Mouse (Mus musculus): ENCODE results near the gene Scel. TPM values are rescaled to one million over a fixed set of nuclear protein-coding genes. Genes with fewer than 3 reads are reported as not detected.

Scel gene
- polyA plus RNA-seq, 1 experiment from 2014 or later = 0.14 TPM

- Histone ChIP-seq H3K4me2 (no peak overlapping the region), H3K27me3 (no peaks in the 10 kb centered on the region), H3K9me3 (replicated peaks) (no peaks in the 10 kb centered on the region), H3K27ac (no peak overlapping the region), H3K9ac (no peak overlapping the region), H3K4me1 (replicated peaks) (no peaks in the 10 kb centered on the region), H3K4me3 (replicated peaks) (no peak overlapping the region), H3K36me3 (no peaks in the 10 kb centered on the region)
- no peak for ATAC-seq (ENCODE audit: low read depth)
- no peak for DNase-seq
These were observed 63.9 kb downstream of the Scel start for GRCm38 (mm10) chr14:103577011-103577410.

DNA sequence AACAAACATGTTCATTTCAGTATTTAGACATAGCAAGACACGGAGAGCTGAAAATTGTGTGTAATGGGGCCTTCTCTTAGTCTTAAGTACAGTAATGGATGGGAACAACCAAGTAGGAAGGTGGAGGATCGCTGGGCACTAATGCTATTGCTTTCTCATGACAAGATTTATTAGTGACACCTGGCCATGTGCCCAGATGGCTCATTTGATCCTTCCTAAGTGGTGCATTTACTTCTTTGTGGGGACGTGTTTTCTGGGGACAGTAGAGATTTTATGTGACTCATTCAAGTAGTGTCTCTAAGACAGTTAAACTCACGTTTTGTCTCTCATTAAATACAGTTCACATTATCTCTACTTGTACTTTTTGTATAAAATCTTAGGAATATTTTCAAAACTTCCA lies 73.5 kb downstream of the Scel start:
- Histone ChIP-seq H3K4me2 (no peak overlapping the region), H3K9ac (no peak overlapping the region), H3K4me3 (replicated peaks) (no peak overlapping the region), H3K9me3 (replicated peaks) (no peaks in the 10 kb centered on the region), H3K27ac (no peak overlapping the region), H3K4me1 (replicated peaks) (no peaks in the 10 kb centered on the region), H3K27me3 (no peaks in the 10 kb centered on the region), H3K36me3 (no peaks in the 10 kb centered on the region)
- ATAC-seq (ENCODE audit: low read depth) (no peak), DNase-seq (no peak)
- 59% methylated on average over 4 of the region's 4 CpGs for WGBS (ENCODE audit: insufficient replicate concordance)

DNA sequence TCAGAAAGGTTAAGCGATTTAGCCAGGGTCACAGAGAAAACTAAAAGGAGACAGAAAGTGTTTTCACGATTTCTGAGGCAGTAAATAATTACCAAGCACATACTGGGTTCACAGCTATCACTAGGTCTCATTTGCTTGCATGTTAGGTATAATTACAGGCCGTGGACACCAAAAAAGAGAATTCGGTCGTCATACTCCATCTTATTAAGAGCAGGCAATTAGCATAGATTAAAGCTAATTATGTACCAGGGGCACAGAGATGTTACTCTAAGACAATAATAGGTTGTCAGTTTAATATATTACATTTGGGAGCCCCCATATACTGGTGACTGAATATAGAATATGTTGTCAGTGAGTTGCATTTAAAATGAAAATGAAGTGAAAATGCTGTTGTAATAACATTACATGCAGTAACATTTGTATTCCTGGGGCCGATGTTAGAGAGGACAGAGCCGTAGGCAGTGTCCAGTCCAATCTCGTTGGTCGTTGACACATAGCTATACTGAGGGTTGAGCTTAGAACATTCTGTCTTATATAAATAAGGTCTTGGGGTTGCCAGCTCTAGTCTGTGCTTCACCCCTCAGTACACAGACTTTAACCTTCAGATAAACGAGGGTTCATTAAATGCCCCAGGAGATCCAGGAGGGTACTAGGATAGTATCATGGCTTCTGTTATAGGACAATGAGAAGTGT lies 74.2 kb downstream of the Scel start:
- no peak overlapping the region for H3K9ac ChIP-seq
- H3K36me3 ChIP-seq = no peaks in the 10 kb centered on the region
- no peaks in the 10 kb centered on the region for H3K27me3 ChIP-seq
- no peak overlapping the region for H3K4me3 ChIP-seq (replicated peaks)
- no peak for DNase-seq
- no peaks in the 10 kb centered on the region for H3K4me1 ChIP-seq (replicated peaks)
- no peak overlapping the region for H3K4me2 ChIP-seq
- H3K9me3 ChIP-seq (replicated peaks) = no peaks in the 10 kb centered on the region
- ATAC-seq (ENCODE audit: low read depth) = no peak
- H3K27ac ChIP-seq = no peak overlapping the region
- 69% methylated on average over 10 of the region's 10 CpGs for WGBS (ENCODE audit: insufficient replicate concordance)

GRCm38 (mm10) chr14:103589819-103590218 lies 76.7 kb downstream of the Scel start:
- no peak overlapping the region for H3K9ac ChIP-seq
- no peak overlapping the region for H3K27ac ChIP-seq
- H3K4me2 ChIP-seq = no peak overlapping the region
- H3K27me3 ChIP-seq = no peaks in the 10 kb centered on the region
- no peak overlapping the region for H3K4me3 ChIP-seq (replicated peaks)
- no peaks in the 10 kb centered on the region for H3K4me1 ChIP-seq (replicated peaks)
- no peaks in the 10 kb centered on the region for H3K36me3 ChIP-seq
- ATAC-seq (ENCODE audit: low read depth) = no peak
- DNase-seq = no peak
- WGBS (ENCODE audit: insufficient replicate concordance) = 61% methylated on average over 7 of the region's 7 CpGs
- H3K9me3 ChIP-seq (replicated peaks) = no peaks in the 10 kb centered on the region

DNA sequence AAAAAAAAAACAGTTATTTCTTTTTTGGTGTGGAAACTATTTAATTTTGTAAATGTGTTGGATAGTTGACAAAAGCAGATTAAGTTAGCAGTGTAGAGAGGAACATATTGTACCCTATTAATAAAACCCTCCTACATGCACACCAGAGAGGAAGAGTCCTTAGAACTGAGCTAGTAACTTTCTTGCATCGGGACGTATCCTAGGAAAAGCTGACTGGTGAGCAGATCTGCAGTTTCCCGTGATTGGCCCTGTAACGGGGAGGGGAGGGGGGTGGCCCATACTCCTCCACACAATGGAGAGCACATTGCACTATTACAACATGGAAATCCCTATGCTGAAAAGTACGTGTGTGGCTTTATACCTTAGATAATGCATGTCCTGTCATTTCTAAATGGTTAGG lies 82.7 kb downstream of the Scel start:
- H3K27me3 ChIP-seq = no peaks in the 10 kb centered on the region
- H3K4me2 ChIP-seq = no peak overlapping the region
- ATAC-seq (ENCODE audit: low read depth) (no peak), DNase-seq (no peak)
- H3K27ac ChIP-seq = no peak overlapping the region
- H3K36me3 ChIP-seq = no peaks in the 10 kb centered on the region
- H3K9ac ChIP-seq = no peak overlapping the region
- H3K4me1 ChIP-seq (replicated peaks) = no peaks in the 10 kb centered on the region
- no peak overlapping the region for H3K4me3 ChIP-seq (replicated peaks)
- no peaks in the 10 kb centered on the region for H3K9me3 ChIP-seq (replicated peaks)
- 53% methylated on average over 5 of the region's 5 CpGs for WGBS (ENCODE audit: insufficient replicate concordance)

DNA sequence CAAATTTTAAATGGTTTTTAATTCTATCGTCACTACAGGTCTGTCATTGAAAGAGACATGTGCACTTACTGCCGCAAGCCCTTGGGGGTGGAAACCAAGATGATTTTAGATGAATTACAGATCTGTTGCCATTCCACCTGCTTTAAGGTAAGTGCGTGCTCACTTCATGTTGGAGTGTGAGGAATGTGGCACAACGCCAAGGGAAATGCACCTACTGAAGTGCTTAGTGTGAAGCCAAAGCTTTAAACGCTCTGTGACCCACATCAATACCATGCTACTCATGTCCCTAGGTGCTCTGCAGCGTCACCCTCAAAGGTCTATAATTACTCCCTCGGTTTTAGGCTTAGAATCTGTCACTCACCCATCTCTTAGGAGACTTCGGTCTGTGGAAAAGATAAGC lies 94.9 kb downstream of the Scel start:
- no peak for DNase-seq
- 69% methylated on average over 8 of the region's 8 CpGs for WGBS (ENCODE audit: insufficient replicate concordance)
- H3K27ac ChIP-seq = no peak overlapping the region

DNA sequence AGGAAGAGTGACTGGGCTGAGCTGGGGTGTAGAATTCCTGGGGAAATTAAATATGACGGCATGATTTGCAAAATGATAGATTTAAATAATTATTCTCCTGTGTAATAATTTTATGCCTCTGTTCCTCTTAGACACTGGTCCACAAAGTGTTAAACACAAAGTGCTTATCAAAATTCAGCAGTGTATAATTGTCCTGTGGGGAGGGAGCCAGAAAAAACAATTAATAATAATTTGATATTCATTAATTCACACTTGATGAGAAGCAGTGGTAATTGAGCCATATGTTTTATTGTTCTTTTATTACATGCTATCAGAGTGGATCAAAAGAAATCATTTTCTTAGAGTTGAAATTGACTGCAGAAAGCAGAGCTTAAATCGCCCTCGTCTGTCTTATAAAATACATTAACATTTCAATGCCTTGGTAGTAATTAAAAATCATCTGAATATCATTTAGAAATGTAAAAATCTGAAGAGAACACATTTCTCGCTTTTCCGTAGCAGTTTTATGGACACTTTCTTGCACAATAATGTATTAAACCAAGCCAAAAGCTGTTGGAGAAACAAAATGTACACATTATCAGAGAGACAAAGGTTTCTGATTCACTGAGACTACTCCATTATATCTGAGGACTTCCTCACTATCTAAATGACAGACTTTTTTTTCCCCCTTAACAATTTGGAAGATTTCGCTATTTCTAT lies 100.6 kb downstream of the Scel start:
- no peak overlapping the region for H3K4me2 ChIP-seq
- WGBS (ENCODE audit: insufficient replicate concordance) = 66% methylated on average over 6 of the region's 6 CpGs

More for the DNA sequence above, 94.9 kb downstream of the Scel start:
- Histone ChIP-seq H3K4me3 (replicated peaks) (no peak overlapping the region), H3K9me3 (replicated peaks) (no peaks in the 10 kb centered on the region; the same call in 1 of the 2 replicates), H3K36me3 (no peaks in the 10 kb centered on the region), H3K27me3 (no peaks in the 10 kb centered on the region), H3K9ac (no peak overlapping the region), H3K4me2 (no peak overlapping the region), H3K4me1 (replicated peaks) (no peaks in the 10 kb centered on the region)
- ATAC-seq (ENCODE audit: low read depth) = no peak

DNA sequence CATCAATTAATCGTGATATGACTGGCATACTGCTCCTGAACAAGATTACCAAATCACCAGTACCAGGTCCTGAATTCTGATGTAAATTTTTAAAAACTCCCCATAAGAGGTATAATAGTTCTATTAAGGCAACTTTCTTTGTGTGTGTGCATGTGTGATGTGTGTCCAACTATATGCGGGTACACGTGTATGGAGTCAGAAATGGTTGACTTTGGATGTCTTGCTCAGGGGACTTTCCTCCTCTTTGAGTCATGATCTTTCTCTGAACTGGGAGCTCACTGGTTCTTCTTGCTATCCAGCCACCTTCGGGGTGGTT lies 101.1 kb downstream of the Scel start:
- no peaks in the 10 kb centered on the region for H3K4me1 ChIP-seq (replicated peaks)
- WGBS (ENCODE audit: insufficient replicate concordance) = 68% methylated on average over 4 of the region's 4 CpGs
- no peak for ATAC-seq (ENCODE audit: low read depth)

More for the DNA sequence above, 100.6 kb downstream of the Scel start:
- Histone ChIP-seq H3K9me3 (replicated peaks) (no peaks in the 10 kb centered on the region), H3K27ac (no peak overlapping the region), H3K4me1 (replicated peaks) (no peaks in the 10 kb centered on the region), H3K36me3 (no peaks in the 10 kb centered on the region), H3K4me3 (replicated peaks) (no peak overlapping the region), H3K9ac (no peak overlapping the region), H3K27me3 (no peaks in the 10 kb centered on the region)
- DNase-seq (no peak), ATAC-seq (ENCODE audit: low read depth) (no peak)

GRCm38 (mm10) chr14:103619756-103620155 lies 106.6 kb downstream of the Scel start:
- DNase-seq (no peak), ATAC-seq (ENCODE audit: low read depth) (no peak)
- Histone ChIP-seq H3K4me3 (replicated peaks) (no peak overlapping the region), H3K9ac (no peak overlapping the region), H3K4me2 (no peak overlapping the region), H3K36me3 (no peaks in the 10 kb centered on the region), H3K9me3 (replicated peaks) (no peaks in the 10 kb centered on the region), H3K4me1 (replicated peaks) (no peaks in the 10 kb centered on the region), H3K27me3 (no peaks in the 10 kb centered on the region), H3K27ac (no peak overlapping the region)
- WGBS (ENCODE audit: insufficient replicate concordance) = 66% methylated on average over 4 of the region's 4 CpGs

More for the DNA sequence above, 101.1 kb downstream of the Scel start:
- DNase-seq = no peak
- Histone ChIP-seq H3K36me3 (no peaks in the 10 kb centered on the region), H3K9me3 (replicated peaks) (no peaks in the 10 kb centered on the region), H3K4me3 (replicated peaks) (no peak overlapping the region), H3K27me3 (no peaks in the 10 kb centered on the region), H3K27ac (no peak overlapping the region), H3K9ac (no peak overlapping the region), H3K4me2 (no peak overlapping the region)

- H3K9ac ChIP-seq = no peak overlapping the region
- no peak for DNase-seq
- ATAC-seq (ENCODE audit: low read depth) = no peak
- WGBS (ENCODE audit: insufficient replicate concordance) = 72% methylated on average over 2 of the region's 2 CpGs
- H3K9me3 ChIP-seq (replicated peaks) = no peaks in the 10 kb centered on the region
- no peaks in the 10 kb centered on the region for H3K27me3 ChIP-seq
- no peak overlapping the region for H3K4me2 ChIP-seq
- no peaks in the 10 kb centered on the region for H3K4me1 ChIP-seq (replicated peaks)
- no peaks in the 10 kb centered on the region for H3K36me3 ChIP-seq
- no peak overlapping the region for H3K4me3 ChIP-seq (replicated peaks)
- no peak overlapping the region for H3K27ac ChIP-seq
These were observed 108.1 kb downstream of the Scel start for GRCm38 (mm10) chr14:103621207-103621606.

DNA sequence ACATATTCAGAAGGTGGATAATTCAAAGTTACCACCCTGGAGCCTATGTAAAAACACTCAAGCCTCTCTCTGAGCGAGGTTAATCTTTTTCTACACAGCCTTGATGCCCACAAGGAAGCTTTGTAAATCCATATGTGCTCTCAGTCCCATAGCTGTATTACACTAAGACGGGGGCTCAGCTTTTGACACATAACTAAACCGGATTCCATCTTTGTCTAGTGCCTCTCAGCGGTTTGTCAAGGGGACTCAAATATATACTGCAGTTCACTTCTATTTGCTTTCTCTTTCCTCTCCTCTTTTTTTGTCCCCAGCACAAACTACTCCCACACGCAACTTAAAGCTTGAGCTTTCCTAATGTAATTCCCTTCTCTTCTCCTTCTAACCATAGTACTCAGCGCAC lies 113.0 kb downstream of the Scel start:
- H3K36me3 ChIP-seq = no peaks in the 10 kb centered on the region
- no peaks in the 10 kb centered on the region for H3K9me3 ChIP-seq (replicated peaks)
- no peaks in the 10 kb centered on the region for H3K4me1 ChIP-seq (replicated peaks)
- H3K9ac ChIP-seq = no peak overlapping the region
- no peak overlapping the region for H3K4me2 ChIP-seq
- H3K4me3 ChIP-seq (replicated peaks) = no peak overlapping the region
- 71% methylated on average over 6 of the region's 6 CpGs for WGBS (ENCODE audit: insufficient replicate concordance)
- DNase-seq (no peak), ATAC-seq (ENCODE audit: low read depth) (no peak)
- no peaks in the 10 kb centered on the region for H3K27me3 ChIP-seq
- H3K27ac ChIP-seq = no peak overlapping the region

Measured in liver, embryonic 13.5 days (tissue).